Mouse (Mus musculus): ENCODE data around the gene Rho.

The Rho gene

GRCm38 (mm10) chr6:115975606-115976005 is 44.1 kb downstream of the Rho start:
- DNase-seq (ENCODE audit: low read depth, low spot score) = peak; percentile 55

- no peak for DNase-seq (ENCODE audit: low read depth, low spot score)
Observed at GRCm38 (mm10) chr6:115977810-115978209, 46.3 kb downstream of the Rho start.

GRCm38 (mm10) chr6:115978596-115978995 is 47.0 kb downstream of the Rho start:
- no peak for DNase-seq (ENCODE audit: low read depth, low spot score)

- no peak for DNase-seq (ENCODE audit: low read depth, low spot score)
Observed at GRCm38 (mm10) chr6:115982889-115983288, 51.3 kb downstream of the Rho start.

GRCm38 (mm10) chr6:115983306-115984038 is 51.9 kb downstream of the Rho start:
- DNase-seq (ENCODE audit: low read depth, low spot score) = no peak

GRCm38 (mm10) chr6:115984580-115984979 is 53.0 kb downstream of the Rho start:
- no peak for DNase-seq (ENCODE audit: low read depth, low spot score)

GRCm38 (mm10) chr6:115985622-115986021 is 54.1 kb downstream of the Rho start:
- DNase-seq (ENCODE audit: low read depth, low spot score) = no peak

GRCm38 (mm10) chr6:115986472-115987095 is 55.0 kb downstream of the Rho start:
- no peak for DNase-seq (ENCODE audit: low read depth, low spot score)

GRCm38 (mm10) chr6:115987096-115987747 is 55.7 kb downstream of the Rho start:
- no peak for DNase-seq (ENCODE audit: low read depth, low spot score)

- DNase-seq (ENCODE audit: low read depth, low spot score) = peak; percentile 36
Observed at GRCm38 (mm10) chr6:115989032-115989431, 57.5 kb downstream of the Rho start.

- DNase-seq (ENCODE audit: low read depth, low spot score) = no peak
Observed at GRCm38 (mm10) chr6:115989607-115990006, 58.1 kb downstream of the Rho start.

All from 3T3-L1 (cell line).